In the genomic region with DNA sequence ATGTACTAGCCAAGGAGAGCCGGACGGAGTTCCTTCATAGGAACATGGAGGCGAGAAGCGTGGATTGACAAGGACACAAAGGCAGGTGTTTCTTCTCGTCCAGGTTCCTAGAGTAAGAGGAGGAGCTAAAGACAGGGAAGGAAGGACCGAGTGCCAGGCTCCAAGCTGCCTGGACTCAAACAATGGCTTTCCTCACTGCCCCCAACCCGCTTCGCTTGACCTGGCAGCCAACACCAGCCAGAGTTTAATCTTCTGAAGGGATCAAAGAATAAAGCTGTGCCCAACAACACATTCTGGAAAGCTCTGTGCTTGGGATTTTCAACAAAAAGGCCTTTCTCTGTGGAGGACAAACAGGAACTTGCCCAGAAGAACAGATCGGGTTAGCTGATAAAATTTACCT, we compare ENCODE assay signal across 14 mouse cellular contexts.
A peak's percentile ranks its signal among the peaks of the same experiment; 100 is the strongest.
DNase-seq lines count a peak whose midpoint lies in the region; ATAC-seq lines count a peak whose summit lies in the region.
"Had no signal": no experiment of that assay in that cellular context is flagged by ENCODE, and none has a peak within 500 bp of the region (broad histone marks: within the 10 kb centered on the region; RNA-seq: fewer than 3 reads in every experiment).

No protein-coding gene starts in this region.

- no peaks in the 10 kb centered on the region for H3K27me3 ChIP-seq in heart, embryonic 16.5 days (ENCODE audit: control insufficient read depth, insufficient read depth, low read length)
- no peaks in the 10 kb centered on the region for H3K27me3 ChIP-seq in kidney, embryonic 16.5 days (ENCODE audit: insufficient read depth, low read length)
- H3K27me3 ChIP-seq: forebrain, embryonic 15.5 days; hindbrain, embryonic 12.5 days; limb, embryonic 15.5 days; megakaryocyte, embryonic 14.5 days had no signal

- H3K9me3 ChIP-seq in heart, embryonic 16.5 days (replicated peaks; ENCODE audit: control insufficient read depth, low read length): no peaks in the 10 kb centered on the region
- H3K9me3 ChIP-seq in kidney, embryonic 16.5 days (ENCODE audit: low read length): no peaks in the 10 kb centered on the region
- H3K9me3 ChIP-seq: forebrain, embryonic 15.5 days; hindbrain, embryonic 12.5 days; limb, embryonic 15.5 days; megakaryocyte, embryonic 14.5 days had no signal

- no peak overlapping the region for H3K4me3 ChIP-seq in heart, embryonic 16.5 days (ENCODE audit: low read length)
- no peak overlapping the region for H3K4me3 ChIP-seq in kidney, embryonic 16.5 days (ENCODE audit: low read length)
- H3K4me3 ChIP-seq: forebrain, embryonic 15.5 days; hindbrain, embryonic 12.5 days; limb, embryonic 15.5 days; megakaryocyte, embryonic 14.5 days had no signal

- no peak for DNase-seq in heart, postnatal 4 days
- DNase-seq in kidney, adult 11 months: no peak
- DNase-seq in Muller cell, postnatal 12 days (ENCODE audit: inconsistent ontology term): peak; percentile 70
- DNase-seq in kidney, postnatal 36 days: peak; percentile 49 to 50
- DNase-seq in layer of hippocampus, postnatal 14 days (ENCODE audit: low spot score in 2 of 2): no peak
- DNase-seq: cerebellum, adult 9-11 months; right cerebral cortex, adult 18-20 months; thymus, adult 18-20 months had no signal

- H3K4me2 ChIP-seq in heart, embryonic 16.5 days (ENCODE audit: low read depth, low read length): no peak overlapping the region
- 0 out of 2 replicates have a peak overlapping the region, but pooled peaks have one; percentile 15 for H3K4me2 ChIP-seq in kidney, embryonic 16.5 days (replicated peaks; ENCODE audit: low read depth, low read length)
- H3K4me2 ChIP-seq: forebrain, embryonic 15.5 days; hindbrain, embryonic 12.5 days; limb, embryonic 15.5 days had no signal

- WGBS in heart, embryonic 16.5 days: 84% methylated on average over 9 of the region's 9 CpGs
- 72% methylated on average over 9 of the region's 9 CpGs for WGBS in kidney, embryonic 16.5 days

- no peak for ATAC-seq in heart, embryonic 16.5 days (replicated peaks; ENCODE audit: extremely low read depth, insufficient read depth, low FRiP score)
- ATAC-seq in kidney, embryonic 16.5 days (ENCODE audit: low FRiP score, low TSS enrichment): peak; percentile 40; the same call in 1 of the 2 replicates
- ATAC-seq: forebrain, embryonic 15.5 days had no signal

- peaks cover 7% of the 10 kb centered on the region; the same call in 1 of the 2 replicates for H3K36me3 ChIP-seq in heart, embryonic 16.5 days (ENCODE audit: control insufficient read depth, insufficient read depth)
- peaks cover 30% of the 10 kb centered on the region for H3K36me3 ChIP-seq in kidney, embryonic 16.5 days (ENCODE audit: insufficient read depth, low read length)
- H3K36me3 ChIP-seq: forebrain, embryonic 15.5 days; limb, embryonic 15.5 days had no signal

- H3K9ac ChIP-seq in heart, embryonic 16.5 days (ENCODE audit: low read length): no peak overlapping the region
- no peak overlapping the region for H3K9ac ChIP-seq in kidney, embryonic 16.5 days (replicated peaks; ENCODE audit: low read length)
- H3K9ac ChIP-seq: forebrain, embryonic 15.5 days; hindbrain, embryonic 12.5 days; limb, embryonic 15.5 days had no signal

- peak overlapping the region; percentile 85 for H3K27ac ChIP-seq in heart, embryonic 16.5 days (ENCODE audit: low read length)
- peak overlapping the region; percentile 80; the same call in 1 of the 2 replicates for H3K27ac ChIP-seq in kidney, embryonic 16.5 days (ENCODE audit: low read length)
- H3K27ac ChIP-seq: forebrain, embryonic 15.5 days; hindbrain, embryonic 12.5 days; limb, embryonic 15.5 days had no signal

- H3K4me1 ChIP-seq in heart, embryonic 16.5 days (ENCODE audit: control insufficient read depth, insufficient read depth, low read length): peaks cover 32% of the 10 kb centered on the region
- peaks cover 66% of the 10 kb centered on the region for H3K4me1 ChIP-seq in kidney, embryonic 16.5 days (ENCODE audit: insufficient read depth, low read length)
- H3K4me1 ChIP-seq: forebrain, embryonic 15.5 days had no signal

Comparison
In these comparisons a context has a peak if more than half of its experiments do, and no peak if none do; other contexts are left out.
1. DNase-seq: peak in Muller cell, postnatal 12 days (single experiment) and kidney, postnatal 36 days (2 of 2); none in heart, postnatal 4 days (single experiment), kidney, adult 11 months (single experiment) and layer of hippocampus, postnatal 14 days (0 of 2).